Mouse (Mus musculus) spleen, adult 2 months (tissue): ENCODE data around the gene Ankfn1. TPM values are rescaled to one million over a fixed set of nuclear protein-coding genes. Genes with fewer than 3 reads are reported as not detected.

Experiments used
- DNase-seq, 2 experiments: peaks; one replicate each; pipeline versions ENCODE4 v3.0.0 to v3.0.0-alpha.2; 2012 to 2021; ENCODE audit warnings: low spot score in 2 of 2, low read depth in 1 of 2
- H3K27ac ChIP-seq: fragments of 200-500 bp; 2 replicates; pipeline ENCODE4 v1.5.1; 2012; ENCODE audit warnings: low read length, inconsistent platforms; ENCODE audit not compliant: insufficient read depth
- H3K27me3 ChIP-seq: fragments of 200-500 bp; 2 replicates; pipeline ENCODE4 v1.6.1; 2012; ENCODE audit warnings: mild to moderate bottlenecking, moderate library complexity, low read length, inconsistent platforms; ENCODE audit not compliant: control insufficient read depth, insufficient read depth
- H3K36me3 ChIP-seq: fragments of 200-500 bp; 2 replicates; pipeline ENCODE4 v1.6.1; 2012; ENCODE audit warnings: mild to moderate bottlenecking, low read length, inconsistent platforms; ENCODE audit not compliant: control insufficient read depth, insufficient read depth
- H3K4me1 ChIP-seq: fragments of 200-500 bp; 2 replicates; pipeline ENCODE4 v1.6.1; 2011; ENCODE audit warnings: inconsistent platforms; ENCODE audit not compliant: control insufficient read depth, insufficient read depth, insufficient read length
- H3K4me3 ChIP-seq: fragments of 200-500 bp; 2 replicates; pipeline ENCODE4 v1.5.1; 2011; ENCODE audit warnings: mild to moderate bottlenecking, inconsistent platforms; ENCODE audit not compliant: insufficient read depth, insufficient read length; ENCODE audit errors: extremely low read depth
- CTCF ChIP-seq: fragments of 200-500 bp; IDR thresholded peaks from 2 replicates; pipeline ENCODE4 v1.5.1; 2011; ENCODE audit warnings: mild to moderate bottlenecking, inconsistent platforms; ENCODE audit not compliant: insufficient read depth, insufficient read length, insufficient replicate concordance; ENCODE audit errors: extremely low read depth
- POLR2A ChIP-seq: fragments of 200-500 bp; IDR thresholded peaks from 2 replicates; pipeline ENCODE4 v1.6.1; 2011; ENCODE audit warnings: low read depth, low read length, inconsistent platforms
- WGBS: fragments of 180-500 bp; shearing (Covaris S2); methylation state at CpG from one replicate; pipeline ENCODE4 v1.1.7; 2018; 5-methylcytosine and 5-hydroxymethylcytosine counted together
- polyA plus RNA-seq: library from polyadenylated mRNA; depleted of rRNA; stranded (reverse); fragments of >200 nt; gene quantifications from 2 replicates; pipeline ENCODE4 v1.2.3, GENCODE M21; 2012

Gene Ankfn1
- polyA plus RNA-seq, 1 experiment: not detected

DNA sequence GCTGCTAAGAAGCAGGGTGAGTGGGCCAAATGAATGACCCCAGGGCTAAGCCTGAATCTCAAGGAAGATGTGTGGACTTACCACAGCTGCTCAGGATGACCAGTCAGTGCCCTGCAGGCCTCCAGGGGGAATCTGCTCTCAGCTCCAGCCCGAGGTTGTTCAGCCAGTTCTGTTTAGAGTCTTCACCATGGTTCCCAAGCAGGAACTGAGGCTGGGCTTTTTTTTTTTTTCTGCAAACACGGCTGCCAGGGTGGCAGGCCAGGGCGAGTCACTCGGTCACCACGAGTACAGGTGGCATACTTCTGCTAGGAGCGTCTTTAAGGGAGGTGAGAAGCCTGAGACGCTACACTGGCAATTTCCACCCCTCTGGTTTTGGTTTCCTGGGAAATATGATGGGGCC lies 43.9 kb downstream of the Ankfn1 start:
- no peak for DNase-seq
- H3K4me1 ChIP-seq: no peaks in the 10 kb centered on the region

GRCm38 (mm10) chr11:89720847-89721246 lies 56.6 kb downstream of the Ankfn1 start:
- WGBS: 23% methylated on average over 5 of the region's 5 CpGs
- H3K36me3 ChIP-seq: no peaks in the 10 kb centered on the region
- DNase-seq: peak in 1 of 2 experiments; percentile 20
- no peak overlapping the region for H3K4me3 ChIP-seq
- TF ChIP-seq POLR2A: no peak
- TF ChIP-seq CTCF: peak; percentile 74; the same call in 1 of the 2 replicates
- H3K4me1 ChIP-seq: no peaks in the 10 kb centered on the region
- H3K27me3 ChIP-seq: no peaks in the 10 kb centered on the region
- no peak overlapping the region for H3K27ac ChIP-seq

More for the DNA sequence above, 43.9 kb downstream of the Ankfn1 start:
- no peak overlapping the region for H3K4me3 ChIP-seq
- TF ChIP-seq CTCF (no peak), POLR2A (no peak)
- 78% methylated on average over 7 of the region's 7 CpGs for whole genome bisulfite sequencing
- no peak overlapping the region for H3K27ac ChIP-seq
- H3K27me3 ChIP-seq: no peaks in the 10 kb centered on the region
- no peaks in the 10 kb centered on the region for H3K36me3 ChIP-seq

GRCm38 (mm10) chr11:89718491-89718982 lies 58.9 kb downstream of the Ankfn1 start:
- Histone ChIP-seq H3K36me3 (no peaks in the 10 kb centered on the region), H3K4me3 (no peak overlapping the region), H3K4me1 (no peaks in the 10 kb centered on the region), H3K27me3 (no peaks in the 10 kb centered on the region), H3K27ac (no peak overlapping the region)
- no peak for DNase-seq
- WGBS: 91% methylated on average over 14 of the region's 14 CpGs
- TF ChIP-seq CTCF: no peak
- TF ChIP-seq POLR2A: no peak

DNA sequence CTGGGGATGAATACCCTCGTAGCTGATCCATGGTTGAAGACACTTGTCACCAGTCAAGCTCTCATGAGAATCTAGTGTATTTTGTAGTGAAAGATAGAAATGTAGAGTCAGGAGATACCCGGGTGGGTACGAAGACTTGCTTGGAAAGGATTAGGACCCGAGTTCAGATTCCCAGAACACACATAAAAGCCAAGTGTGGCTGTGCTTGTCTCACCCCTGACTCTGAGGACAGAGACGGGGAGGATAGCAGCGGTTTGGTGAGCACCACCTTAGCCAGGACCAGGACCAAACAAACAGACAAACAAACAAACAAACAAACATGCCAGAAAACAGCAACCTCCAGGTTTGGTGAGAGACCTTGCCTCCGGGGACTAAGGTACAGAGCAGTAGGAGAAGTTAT lies 61.1 kb downstream of the Ankfn1 start:
- DNase-seq: no peak
- TF ChIP-seq POLR2A (no peak), CTCF (no peak)
- Histone ChIP-seq H3K27ac (no peak overlapping the region), H3K36me3 (no peaks in the 10 kb centered on the region), H3K4me3 (no peak overlapping the region), H3K4me1 (no peaks in the 10 kb centered on the region), H3K27me3 (no peaks in the 10 kb centered on the region)
- WGBS: 84% methylated on average over 7 of the region's 7 CpGs

DNA sequence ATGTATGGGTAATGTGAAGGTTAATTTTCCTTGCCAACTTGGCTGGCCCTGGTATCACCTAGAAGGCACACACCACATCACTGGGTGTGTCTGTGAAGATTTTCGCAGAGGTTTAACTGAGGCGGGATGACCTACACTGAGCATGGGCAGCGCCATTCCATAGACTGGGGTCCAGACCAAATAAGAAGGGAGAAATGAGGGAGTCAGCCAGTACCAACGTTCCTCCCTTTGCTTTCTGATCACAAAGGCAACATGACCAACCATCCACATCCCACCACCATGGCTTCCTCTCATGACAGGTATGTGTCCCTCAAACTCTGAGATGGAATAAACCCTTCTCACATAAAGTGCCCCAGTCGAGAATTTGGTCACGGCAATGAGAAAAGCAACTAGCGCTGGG lies 68.9 kb downstream of the Ankfn1 start:
- no peak for DNase-seq
- Histone ChIP-seq H3K36me3 (no peaks in the 10 kb centered on the region), H3K27ac (no peak overlapping the region), H3K4me3 (no peak overlapping the region), H3K27me3 (no peaks in the 10 kb centered on the region), H3K4me1 (no peaks in the 10 kb centered on the region)
- TF ChIP-seq CTCF: no peak
- no peak for TF ChIP-seq POLR2A
- WGBS: 90% methylated on average over 7 of the region's 7 CpGs

DNA sequence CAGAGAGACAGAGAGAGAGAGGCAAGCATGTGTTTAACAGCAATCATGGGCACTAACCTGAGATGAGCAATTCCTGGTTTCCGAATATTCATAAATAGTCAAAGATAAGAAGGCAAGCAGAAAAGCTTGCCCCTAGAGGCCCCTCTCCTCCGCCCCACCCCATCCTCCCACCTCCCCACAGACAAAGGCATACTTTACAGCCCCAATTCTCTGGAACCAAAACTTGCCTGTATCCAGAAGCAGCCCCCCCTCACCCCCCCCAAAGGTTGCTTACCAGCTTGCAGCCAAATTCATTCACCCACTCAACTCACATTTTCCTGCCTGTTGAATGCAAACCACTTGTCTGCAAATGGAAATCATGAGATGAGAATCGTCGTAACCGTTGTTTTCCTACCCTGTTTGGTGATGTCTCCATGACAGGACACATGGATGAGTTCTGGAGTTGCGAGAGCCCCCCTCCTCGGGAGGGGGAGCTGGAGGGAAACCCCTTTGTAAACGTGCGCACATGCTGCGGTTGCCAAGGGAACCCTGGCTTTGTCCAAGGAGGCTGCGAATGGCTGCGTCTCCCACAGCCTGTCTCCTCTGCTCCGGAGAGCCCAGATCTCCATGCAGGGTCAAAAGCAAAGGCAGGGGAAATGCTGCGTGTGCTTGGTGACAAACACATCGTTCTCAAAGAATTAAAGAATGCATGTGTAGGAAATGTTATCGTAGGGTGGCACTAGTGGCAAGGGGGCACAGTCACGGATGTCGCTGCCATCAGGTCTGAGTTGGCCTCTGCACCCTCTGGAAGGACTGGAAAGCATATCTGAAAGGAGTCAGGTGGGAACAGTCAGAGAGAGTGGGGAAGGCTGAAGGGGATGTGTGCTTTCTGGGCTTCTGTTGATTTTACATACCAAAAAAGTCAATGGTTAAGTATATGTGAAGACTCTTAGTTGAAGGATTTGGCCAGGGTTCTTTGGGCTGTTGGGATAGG lies 80.7 kb downstream of the Ankfn1 start:
- no peaks in the 10 kb centered on the region for H3K36me3 ChIP-seq
- TF ChIP-seq CTCF: no peak
- TF ChIP-seq POLR2A: no peak
- no peaks in the 10 kb centered on the region for H3K27me3 ChIP-seq
- no peak overlapping the region for H3K27ac ChIP-seq
- no peak overlapping the region for H3K4me3 ChIP-seq
- no peak for DNase-seq
- no peaks in the 10 kb centered on the region for H3K4me1 ChIP-seq
- 66% methylated on average over 18 of the region's 18 CpGs for WGBS

DNA sequence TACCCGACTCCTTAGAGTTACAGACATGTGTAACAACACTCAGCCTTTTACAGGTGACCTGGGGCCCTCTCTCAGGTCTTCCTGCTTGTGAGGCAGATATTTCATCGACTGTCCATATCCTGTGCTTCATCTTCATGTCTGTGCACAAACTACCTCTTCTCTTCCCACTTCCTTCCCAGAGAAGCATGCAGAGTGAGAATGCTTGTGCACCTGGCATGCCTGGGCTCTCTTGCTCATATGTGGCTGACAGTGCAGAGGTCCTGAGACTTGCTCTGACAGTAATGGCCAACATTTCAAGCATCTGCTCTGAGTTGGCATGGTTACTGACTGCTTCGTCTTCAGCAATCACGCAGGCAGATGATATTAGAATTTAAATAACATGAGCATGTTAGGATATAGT lies 83.8 kb downstream of the Ankfn1 start:
- DNase-seq: no peak
- no peaks in the 10 kb centered on the region for H3K27me3 ChIP-seq
- no peak overlapping the region for H3K27ac ChIP-seq
- H3K4me3 ChIP-seq: no peak overlapping the region
- H3K36me3 ChIP-seq: no peaks in the 10 kb centered on the region
- 82% methylated on average over 4 of the region's 4 CpGs for WGBS
- TF ChIP-seq CTCF (no peak), POLR2A (no peak)
- H3K4me1 ChIP-seq: no peaks in the 10 kb centered on the region
